8 mouse cellular contexts compared by ENCODE assay signal in the genomic region with DNA sequence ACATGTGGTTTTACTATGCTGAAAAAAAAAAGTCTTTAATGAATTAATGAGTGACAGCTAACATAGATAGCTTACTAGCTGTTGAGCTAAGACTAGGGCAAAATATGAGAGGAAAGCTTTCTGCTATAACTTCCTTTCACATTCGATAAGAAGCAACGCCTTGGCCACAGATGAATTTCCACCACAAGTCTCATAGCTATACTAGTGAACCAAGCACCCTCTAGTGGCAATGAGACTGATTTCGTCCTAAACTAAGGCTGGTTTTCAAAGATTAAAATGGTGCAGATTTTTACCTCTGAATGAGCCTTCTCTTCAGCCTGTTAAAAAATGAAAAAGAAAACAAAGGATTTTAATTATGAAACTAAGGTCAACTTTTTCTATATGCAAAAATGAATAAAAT.
A peak's percentile ranks its signal among the peaks of the same experiment; 100 is the strongest.
DNase-seq lines count a peak whose midpoint lies in the region; ATAC-seq lines count a peak whose summit lies in the region.

No protein-coding gene starts in this region.

- H3K4me3 ChIP-seq in hindbrain, embryonic 15.5 days = no peak overlapping the region
- H3K4me3 ChIP-seq in hindbrain, embryonic 10.5 days = no peak overlapping the region
- H3K4me3 ChIP-seq in forebrain, embryonic 14.5 days (ENCODE audit: low read depth, low read length) = no peak overlapping the region

- no peak overlapping the region for H3K9ac ChIP-seq in hindbrain, embryonic 15.5 days
- no peak overlapping the region for H3K9ac ChIP-seq in forebrain, embryonic 14.5 days (ENCODE audit: low read length)

- no peak overlapping the region for H3K27ac ChIP-seq in hindbrain, embryonic 15.5 days (replicated peaks)
- no peak overlapping the region for H3K27ac ChIP-seq in hindbrain, embryonic 10.5 days
- no peak overlapping the region for H3K27ac ChIP-seq in forebrain, embryonic 14.5 days (ENCODE audit: low read depth, low read length)

- no peaks in the 10 kb centered on the region for H3K4me1 ChIP-seq in hindbrain, embryonic 15.5 days (replicated peaks)
- H3K4me1 ChIP-seq in hindbrain, embryonic 10.5 days (replicated peaks) = no peaks in the 10 kb centered on the region
- H3K4me1 ChIP-seq in forebrain, embryonic 14.5 days (ENCODE audit: control insufficient read depth, insufficient read depth, low read length) = peaks cover 2% of the 10 kb centered on the region; the same call in 1 of the 2 replicates

- H3K27me3 ChIP-seq in hindbrain, embryonic 15.5 days = no peaks in the 10 kb centered on the region
- H3K27me3 ChIP-seq in hindbrain, embryonic 10.5 days (ENCODE audit: insufficient read depth, poor library complexity, severe bottlenecking) = no peaks in the 10 kb centered on the region
- H3K27me3 ChIP-seq in forebrain, embryonic 14.5 days (replicated peaks; ENCODE audit: control insufficient read depth, insufficient read depth, low read length) = no peaks in the 10 kb centered on the region

- peaks cover 12% of the 10 kb centered on the region; the same call in 1 of the 2 replicates for H3K9me3 ChIP-seq in hindbrain, embryonic 15.5 days
- peaks cover 5% of the 10 kb centered on the region; the same call in 1 of the 2 replicates for H3K9me3 ChIP-seq in hindbrain, embryonic 10.5 days
- peaks cover 4% of the 10 kb centered on the region; the same call in 1 of the 2 replicates for H3K9me3 ChIP-seq in forebrain, embryonic 14.5 days (replicated peaks; ENCODE audit: control insufficient read depth, low read length)

- WGBS in hindbrain, embryonic 15.5 days = 34% methylated on average over 3 of the region's 3 CpGs
- WGBS in hindbrain, embryonic 10.5 days = 63% methylated on average over 3 of the region's 3 CpGs
- 47% methylated on average over 3 of the region's 3 CpGs for WGBS in forebrain, embryonic 14.5 days

- no peak overlapping the region for H3K4me2 ChIP-seq in hindbrain, embryonic 15.5 days
- no peak overlapping the region for H3K4me2 ChIP-seq in forebrain, embryonic 14.5 days (ENCODE audit: low read length)

- H3K36me3 ChIP-seq in hindbrain, embryonic 15.5 days = peaks cover 26% of the 10 kb centered on the region
- H3K36me3 ChIP-seq in hindbrain, embryonic 10.5 days = no peaks in the 10 kb centered on the region
- peaks cover 5% of the 10 kb centered on the region; the same call in 1 of the 2 replicates for H3K36me3 ChIP-seq in forebrain, embryonic 14.5 days (ENCODE audit: control insufficient read depth, insufficient read depth, low read length)

- peak; percentile 19; the same call in 1 of the 2 replicates for ATAC-seq in hindbrain, embryonic 15.5 days (ENCODE audit: low FRiP score, low read depth)
- ATAC-seq in forebrain, embryonic 14.5 days = 0 out of 2 replicates have a peak, but pooled peaks have one; percentile 18

- DNase-seq in hindbrain, embryonic 10.5 days (ENCODE audit: low spot score) = no peak
- peak; percentile 45 for DNase-seq in A20 (ENCODE audit: low read depth, low spot score)
- peak; percentile 10 for DNase-seq in R1 (ENCODE audit: low read depth, low spot score)
- DNase-seq in forebrain, embryonic 14.5 days (ENCODE audit: low spot score) = peak; percentile 80
- DNase-seq in urinary bladder, postnatal 14 days (ENCODE audit: low spot score) = no peak
- DNase-seq in adrenal gland, postnatal 25 days = no peak
- no peak for DNase-seq in right cerebral cortex, postnatal 14 days

Comparison
In these comparisons a context has a peak if more than half of its experiments do, and no peak if none do; other contexts are left out.
1. DNase-seq: peak in A20 (single experiment), R1 (single experiment) and forebrain, embryonic 14.5 days (single experiment); none in hindbrain, embryonic 10.5 days (single experiment), urinary bladder, postnatal 14 days (single experiment), adrenal gland, postnatal 25 days (single experiment) and right cerebral cortex, postnatal 14 days (single experiment).